Mouse (Mus musculus) hindbrain, embryonic 15.5 days (tissue): ENCODE results near the gene Tmem169. TPM values are rescaled to one million over a fixed set of nuclear protein-coding genes. Genes with fewer than 3 reads are reported as not detected.

Experiments
- ATAC-seq: fragments of 200-750 bp; cut with Nextera tagmentation; 2 replicates; pipeline ENCODE4 v1.8.0; 2017; ENCODE audit warnings: low read depth, moderate number of reproducible peaks, moderate TSS enrichment; ENCODE audit not compliant: low FRiP score
- H3K27ac ChIP-seq: fragments of 300-500 bp; sonication (generic); replicated peaks from 2 replicates; pipeline ENCODE4 v1.5.1; 2015; ENCODE audit warnings: mild to moderate bottlenecking, inconsistent platforms
- H3K27me3 ChIP-seq: fragments of 300-500 bp; sonication (generic); 2 replicates; pipeline ENCODE4 v1.6.1; 2015; ENCODE audit warnings: control low read depth, inconsistent platforms
- H3K36me3 ChIP-seq: fragments of 300-500 bp; sonication (generic); 2 replicates; pipeline ENCODE4 v1.6.1; 2015; ENCODE audit warnings: control low read depth, inconsistent platforms
- H3K4me1 ChIP-seq: fragments of 300-500 bp; sonication (generic); replicated peaks from 2 replicates; pipeline ENCODE4 v1.6.1; 2015; ENCODE audit warnings: control low read depth, inconsistent platforms
- H3K4me2 ChIP-seq: fragments of 300-500 bp; sonication (generic); 2 replicates; pipeline ENCODE4 v1.6.1; 2015; ENCODE audit warnings: moderate library complexity, mild to moderate bottlenecking, inconsistent platforms
- H3K4me3 ChIP-seq: fragments of 300-500 bp; sonication (generic); 2 replicates; pipeline ENCODE4 v1.5.1; 2015; ENCODE audit warnings: mild to moderate bottlenecking, inconsistent platforms
- H3K9ac ChIP-seq: fragments of 300-500 bp; sonication (generic); 2 replicates; pipeline ENCODE4 v1.6.1; 2015; ENCODE audit warnings: inconsistent platforms
- H3K9me3 ChIP-seq: fragments of 300-500 bp; sonication (generic); 2 replicates; pipeline ENCODE4 v1.6.1; 2016; ENCODE audit warnings: control low read depth, inconsistent platforms
- WGBS: fragments of 180-500 bp; shearing (Covaris S2); methylation state at CpG from one replicate; pipeline ENCODE4 v1.1.7; 2015; 5-methylcytosine and 5-hydroxymethylcytosine counted together
- polyA plus RNA-seq: library from polyadenylated mRNA; unstranded; fragments of >200 nt; fragmentation: Nextera tagmentation; extraction: Ambion mirVana; gene quantifications from 2 replicates; pipeline ENCODE4 v1.2.1, GENCODE M21; 2015

Gene Tmem169
- polyA plus RNA-seq, 1 experiment from 2014 or later: 35.8 TPM

- Histone ChIP-seq H3K9ac (no peak overlapping the region), H3K4me3 (no peak overlapping the region), H3K4me2 (no peak overlapping the region), H3K36me3 (0 out of 2 replicates have a peak, but pooled peaks cover 2% of the 10 kb centered on the region), H3K27me3 (no peaks in the 10 kb centered on the region), H3K27ac (no peak overlapping the region), H3K4me1 (peaks cover 7% of the 10 kb centered on the region), H3K9me3 (no peaks in the 10 kb centered on the region)
- ATAC-seq: no peak
- WGBS: 87% methylated on average over 9 of the region's 9 CpGs
These were observed 28.7 kb downstream of the Tmem169 start for GRCm38 (mm10) chr1:72312701-72313398.

- Histone ChIP-seq H3K9ac (no peak overlapping the region), H3K4me1 (no peaks in the 10 kb centered on the region), H3K9me3 (no peaks in the 10 kb centered on the region), H3K27me3 (no peaks in the 10 kb centered on the region), H3K27ac (no peak overlapping the region), H3K4me2 (no peak overlapping the region), H3K36me3 (0 out of 2 replicates have a peak, but pooled peaks cover 2% of the 10 kb centered on the region), H3K4me3 (no peak overlapping the region)
- ATAC-seq: no peak
- 74% methylated on average over 5 of the region's 5 CpGs for WGBS
These were observed 29.4 kb downstream of the Tmem169 start for GRCm38 (mm10) chr1:72313399-72314039.

GRCm38 (mm10) chr1:72315447-72315846, 31.3 kb downstream of the Tmem169 start:
- H3K4me3 ChIP-seq: no peak overlapping the region
- 87% methylated on average over 4 of the region's 4 CpGs for WGBS
- H3K9ac ChIP-seq: no peak overlapping the region
- ATAC-seq: no peak
- no peaks in the 10 kb centered on the region for H3K27me3 ChIP-seq
- H3K36me3 ChIP-seq: peaks cover 10% of the 10 kb centered on the region; the same call in 1 of the 2 replicates
- no peaks in the 10 kb centered on the region for H3K4me1 ChIP-seq
- no peak overlapping the region for H3K27ac ChIP-seq
- H3K9me3 ChIP-seq: no peaks in the 10 kb centered on the region
- no peak overlapping the region for H3K4me2 ChIP-seq

- Histone ChIP-seq H3K4me3 (no peak overlapping the region), H3K9me3 (no peaks in the 10 kb centered on the region), H3K9ac (no peak overlapping the region), H3K4me1 (no peaks in the 10 kb centered on the region), H3K4me2 (no peak overlapping the region), H3K36me3 (peaks cover 14% of the 10 kb centered on the region), H3K27ac (no peak overlapping the region), H3K27me3 (no peaks in the 10 kb centered on the region)
- WGBS: 69% methylated on average over 8 of the region's 8 CpGs
- no peak for ATAC-seq
These were observed 32.2 kb downstream of the Tmem169 start for GRCm38 (mm10) chr1:72316409-72316808.

- H3K27ac ChIP-seq: no peak overlapping the region
- WGBS: 66% methylated on average over 7 of the region's 7 CpGs
- no peak overlapping the region for H3K4me2 ChIP-seq
- no peaks in the 10 kb centered on the region for H3K9me3 ChIP-seq
- H3K36me3 ChIP-seq: peaks cover 14% of the 10 kb centered on the region
- no peak for ATAC-seq
- H3K9ac ChIP-seq: no peak overlapping the region
- no peaks in the 10 kb centered on the region for H3K4me1 ChIP-seq
- no peaks in the 10 kb centered on the region for H3K27me3 ChIP-seq
- H3K4me3 ChIP-seq: no peak overlapping the region
These were observed 32.7 kb downstream of the Tmem169 start for GRCm38 (mm10) chr1:72316901-72317300.

GRCm38 (mm10) chr1:72320759-72321158, 36.6 kb downstream of the Tmem169 start:
- Histone ChIP-seq H3K9ac (no peak overlapping the region), H3K9me3 (no peaks in the 10 kb centered on the region), H3K4me1 (no peaks in the 10 kb centered on the region), H3K27me3 (no peaks in the 10 kb centered on the region), H3K4me3 (no peak overlapping the region), H3K27ac (no peak overlapping the region), H3K4me2 (no peak overlapping the region), H3K36me3 (peaks cover 18% of the 10 kb centered on the region)
- WGBS: 95% methylated on average over 5 of the region's 5 CpGs
- no peak for ATAC-seq

GRCm38 (mm10) chr1:72323248-72323647, 39.1 kb downstream of the Tmem169 start:
- ATAC-seq: no peak
- Histone ChIP-seq H3K27me3 (no peaks in the 10 kb centered on the region), H3K4me1 (no peaks in the 10 kb centered on the region), H3K27ac (no peak overlapping the region), H3K4me2 (no peak overlapping the region), H3K4me3 (no peak overlapping the region), H3K36me3 (peaks cover 21% of the 10 kb centered on the region), H3K9me3 (no peaks in the 10 kb centered on the region), H3K9ac (no peak overlapping the region)
- 96% methylated on average over 4 of the region's 4 CpGs for WGBS

GRCm38 (mm10) chr1:72326162-72326821, 42.1 kb downstream of the Tmem169 start:
- H3K9me3 ChIP-seq: no peaks in the 10 kb centered on the region
- no peaks in the 10 kb centered on the region for H3K4me1 ChIP-seq
- no peak overlapping the region for H3K4me3 ChIP-seq
- no peak overlapping the region for H3K4me2 ChIP-seq
- no peak overlapping the region for H3K9ac ChIP-seq
- no peak overlapping the region for H3K27ac ChIP-seq
- WGBS: 96% methylated on average over 11 of the region's 11 CpGs
- ATAC-seq: no peak
- no peaks in the 10 kb centered on the region for H3K27me3 ChIP-seq
- H3K36me3 ChIP-seq: peaks cover 10% of the 10 kb centered on the region; the same call in 1 of the 2 replicates

- ATAC-seq: no peak
- no peak overlapping the region for H3K9ac ChIP-seq
- peaks cover 6% of the 10 kb centered on the region; the same call in 1 of the 2 replicates for H3K36me3 ChIP-seq
- 96% methylated on average over 11 of the region's 11 CpGs for WGBS
- H3K4me1 ChIP-seq: no peaks in the 10 kb centered on the region
- H3K27me3 ChIP-seq: no peaks in the 10 kb centered on the region
- no peak overlapping the region for H3K27ac ChIP-seq
- H3K4me3 ChIP-seq: no peak overlapping the region
- no peaks in the 10 kb centered on the region for H3K9me3 ChIP-seq
- no peak overlapping the region for H3K4me2 ChIP-seq
These were observed 50.6 kb downstream of the Tmem169 start for GRCm38 (mm10) chr1:72334807-72335206.

GRCm38 (mm10) chr1:72336780-72337179, 52.6 kb downstream of the Tmem169 start:
- WGBS: 95% methylated on average over 8 of the region's 8 CpGs
- Histone ChIP-seq H3K27me3 (no peaks in the 10 kb centered on the region), H3K36me3 (peaks cover 6% of the 10 kb centered on the region; the same call in 1 of the 2 replicates), H3K4me3 (no peak overlapping the region), H3K9me3 (no peaks in the 10 kb centered on the region), H3K27ac (no peak overlapping the region), H3K9ac (no peak overlapping the region), H3K4me2 (no peak overlapping the region), H3K4me1 (no peaks in the 10 kb centered on the region)
- ATAC-seq: no peak

GRCm38 (mm10) chr1:72338341-72338740, 54.2 kb downstream of the Tmem169 start:
- no peak overlapping the region for H3K27ac ChIP-seq
- H3K9me3 ChIP-seq: no peaks in the 10 kb centered on the region
- no peak overlapping the region for H3K4me3 ChIP-seq
- ATAC-seq: no peak
- WGBS: 97% methylated on average over 5 of the region's 5 CpGs
- no peaks in the 10 kb centered on the region for H3K4me1 ChIP-seq
- H3K9ac ChIP-seq: no peak overlapping the region
- H3K27me3 ChIP-seq: no peaks in the 10 kb centered on the region
- peaks cover 6% of the 10 kb centered on the region; the same call in 1 of the 2 replicates for H3K36me3 ChIP-seq
- no peak overlapping the region for H3K4me2 ChIP-seq

- H3K4me3 ChIP-seq: no peak overlapping the region
- H3K27me3 ChIP-seq: no peaks in the 10 kb centered on the region
- 62% methylated on average over 6 of the region's 6 CpGs for WGBS
- H3K4me1 ChIP-seq: no peaks in the 10 kb centered on the region
- no peak overlapping the region for H3K4me2 ChIP-seq
- H3K36me3 ChIP-seq: no peaks in the 10 kb centered on the region
- no peak overlapping the region for H3K9ac ChIP-seq
- H3K27ac ChIP-seq: no peak overlapping the region
- no peaks in the 10 kb centered on the region for H3K9me3 ChIP-seq
- ATAC-seq: no peak; the same call in 1 of the 2 replicates
These were observed 63.7 kb downstream of the Tmem169 start for GRCm38 (mm10) chr1:72347873-72348272.
